Mouse (Mus musculus) left cerebral cortex, postnatal 14 days (tissue): ENCODE measurements around the gene Mb. TPM values are rescaled to one million over a fixed set of nuclear protein-coding genes. Genes with fewer than 3 reads are reported as not detected.

Source experiments
- DNase-seq, 2 experiments: peaks; one replicate each; pipeline ENCODE4 v3.0.0; 2021 to 2022; ENCODE audit warnings: low spot score in 2 of 2, mixed read lengths in 1 of 2
- intact Hi-C: fragments of 180-260 bp; cut with DNase I; formaldehyde crosslinking; loops from one replicate; pipeline ENCODE4 v1.15.1; 2025
- long read RNA-seq, 2 experiments: library from polyadenylated mRNA; stranded (forward); transcript quantifications; one replicate each; pipeline ENCODE4 v2.0.0; 2021
- total RNA-seq, 2 experiments: library from RNA; stranded (reverse); gene quantifications; 2 replicates each; pipeline ENCODE4 v1.2.3; 2021

The Mb gene
- total RNA-seq, result not detected
- long read RNA-seq, experiment 1, result 0 reads
- long read RNA-seq, experiment 2, result 0 reads

GRCm38 (mm10) chr15:77050570-77050969 lies at the start of gene Mb:
Gene Mb, minus strand, starts transcription at chr15:77050670.
- no peak for DNase-seq
- intact Hi-C loops, result no loop called here

GRCm38 (mm10) chr15:77099756-77100155 lies 49.3 kb upstream of the Mb start:
- DNase-seq, result no peak
- intact Hi-C loops, result no loop called here

- intact Hi-C loops, result no loop called here
- DNase-seq, result no peak
Measured at GRCm38 (mm10) chr15:77097358-77097757, 46.9 kb upstream of the Mb start.

- no peak for DNase-seq
- intact Hi-C loops, result no loop called here
Measured at GRCm38 (mm10) chr15:77095216-77095615, 44.7 kb upstream of the Mb start.

- intact Hi-C loops, result no loop called here
Measured at GRCm38 (mm10) chr15:77094431-77094830, 44.0 kb upstream of the Mb start.

GRCm38 (mm10) chr15:77091394-77091793 lies 40.9 kb upstream of the Mb start:
- DNase-seq, result peak in 1 of 2 experiments; percentile 75
- intact Hi-C loops, result no loop called here

More at GRCm38 (mm10) chr15:77094431-77094830, 44.0 kb upstream of the Mb start:
- DNase-seq, result no peak

GRCm38 (mm10) chr15:77090531-77090930 lies 40.1 kb upstream of the Mb start:
- intact Hi-C loops, result no loop called here
- DNase-seq, result no peak

GRCm38 (mm10) chr15:77089249-77089648 lies 38.8 kb upstream of the Mb start:
- DNase-seq, result no peak
- intact Hi-C loops, result no loop called here

- intact Hi-C loops, result no loop called here
Measured at GRCm38 (mm10) chr15:77086488-77086887, 36.0 kb upstream of the Mb start.

GRCm38 (mm10) chr15:77085818-77086217 lies 35.3 kb upstream of the Mb start:
- intact Hi-C loops, result no loop called here

More at GRCm38 (mm10) chr15:77086488-77086887, 36.0 kb upstream of the Mb start:
- no peak for DNase-seq

GRCm38 (mm10) chr15:77081454-77081853 lies 31.0 kb upstream of the Mb start:
- intact Hi-C loops, result no loop called here
- no peak for DNase-seq

More at GRCm38 (mm10) chr15:77085818-77086217, 35.3 kb upstream of the Mb start:
- DNase-seq, result no peak

- intact Hi-C loops, result no loop called here
- DNase-seq, result no peak
Measured at GRCm38 (mm10) chr15:77080684-77081254, 30.3 kb upstream of the Mb start.

GRCm38 (mm10) chr15:77079890-77080361 lies 29.5 kb upstream of the Mb start:
- intact Hi-C loops, result no loop called here

GRCm38 (mm10) chr15:77079256-77079822 lies 28.9 kb upstream of the Mb start:
- no peak for DNase-seq
- intact Hi-C loops, result no loop called here

More at GRCm38 (mm10) chr15:77079890-77080361, 29.5 kb upstream of the Mb start:
- DNase-seq, result no peak

GRCm38 (mm10) chr15:77078786-77079185 lies 28.3 kb upstream of the Mb start:
- DNase-seq, result no peak
- intact Hi-C loops, result no loop called here

- intact Hi-C loops, result no loop called here
- no peak for DNase-seq
Measured at GRCm38 (mm10) chr15:77077906-77078305, 27.4 kb upstream of the Mb start.

- DNase-seq, result peak in 1 of 2 experiments; percentile 64
- intact Hi-C loops, result no loop called here
Measured at GRCm38 (mm10) chr15:77076523-77076922, 26.1 kb upstream of the Mb start.

- intact Hi-C loops, result no loop called here
- no peak for DNase-seq
Measured at GRCm38 (mm10) chr15:77072556-77073163, 22.2 kb upstream of the Mb start.

- peak in 1 of 2 experiments; percentile 55 for DNase-seq
- intact Hi-C loops, result no loop called here
Measured at GRCm38 (mm10) chr15:77071501-77071900, 21.0 kb upstream of the Mb start.

GRCm38 (mm10) chr15:77070745-77071268 lies 20.3 kb upstream of the Mb start:
- intact Hi-C loops, result no loop called here
- DNase-seq, result no peak
